ENCODE assay signal across 8 mouse cellular contexts in the genomic region with DNA sequence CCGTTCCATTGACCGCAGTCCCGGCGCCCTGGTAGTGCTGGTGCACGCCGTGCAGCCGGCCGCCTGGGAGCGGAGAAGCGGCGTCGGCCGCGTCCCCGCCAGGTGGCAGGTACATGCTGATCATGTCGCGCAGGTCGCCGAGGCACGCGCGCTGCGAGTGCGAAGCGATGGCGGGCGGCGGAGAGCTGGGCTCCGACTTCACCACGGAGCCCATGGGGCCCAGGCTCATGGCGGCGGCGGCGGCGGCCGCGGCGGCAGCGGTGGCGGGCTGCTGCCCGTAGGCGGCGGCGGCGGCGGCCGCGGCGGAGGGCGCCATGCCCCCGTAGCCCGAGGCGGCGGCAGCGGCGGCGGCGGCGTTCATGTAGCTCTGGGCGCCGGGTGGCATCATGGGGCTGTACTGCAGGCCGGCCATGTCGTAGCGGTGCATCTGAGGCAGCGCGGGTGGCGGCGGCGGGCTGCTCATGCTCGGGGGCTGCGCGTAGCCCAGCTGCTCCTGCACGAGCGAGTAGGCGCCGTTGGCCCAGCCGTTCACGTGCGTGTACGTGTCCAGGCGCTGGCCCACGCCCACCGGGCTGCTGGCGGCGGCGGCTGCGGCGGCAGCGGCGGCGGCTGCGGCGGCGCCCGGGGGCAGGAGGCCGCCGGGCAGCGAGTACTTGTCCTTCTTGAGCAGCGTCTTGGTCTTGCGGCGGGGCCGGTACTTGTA. TPM values are rescaled to one million over a fixed set of nuclear protein-coding genes. Genes with fewer than 3 reads are reported as not detected.
DNase-seq lines count a peak whose midpoint lies in the region; ATAC-seq lines count a peak whose summit lies in the region.

No protein-coding gene starts in this region.

- no peaks in the 10 kb centered on the region for H3K27me3 ChIP-seq in forebrain, embryonic 14.5 days (replicated peaks; ENCODE audit: control insufficient read depth, insufficient read depth, low read length)
- peaks cover 56% of the 10 kb centered on the region for H3K27me3 ChIP-seq in limb, embryonic 11.5 days (ENCODE audit: control insufficient read depth, insufficient read depth, low read length)

- 35% methylated on average over 87 of the region's 102 CpGs for WGBS in forebrain, embryonic 14.5 days
- 20% methylated on average over 50 of the region's 102 CpGs for WGBS in limb, embryonic 11.5 days

- peak overlapping the region; percentile 66 for H3K27ac ChIP-seq in forebrain, embryonic 14.5 days (ENCODE audit: low read depth, low read length)
- H3K27ac ChIP-seq in limb, embryonic 11.5 days (replicated peaks; ENCODE audit: low read depth, low read length) = no peak overlapping the region

- no peaks in the 10 kb centered on the region for H3K9me3 ChIP-seq in forebrain, embryonic 14.5 days (replicated peaks; ENCODE audit: control insufficient read depth, low read length)
- H3K9me3 ChIP-seq in limb, embryonic 11.5 days (ENCODE audit: control insufficient read depth, low read length) = 0 out of 2 replicates have a peak, but pooled peaks cover 3% of the 10 kb centered on the region

- peak; percentile 64 for ATAC-seq in frontal cortex, adult (ENCODE audit: low TSS enrichment)
- peak; percentile 49 for ATAC-seq in forebrain, embryonic 14.5 days
- ATAC-seq in limb, embryonic 11.5 days (ENCODE audit: insufficient number of reproducible peaks, low FRiP score, low TSS enrichment, low read depth) = no peak

- DNase-seq in frontal cortex, adult 2 months (ENCODE audit: extremely low spot score in 1 of 2, low spot score in 1 of 2) = no peak
- DNase-seq in ovary, postnatal 36 days (ENCODE audit: low spot score) = peak; percentile 20
- DNase-seq in ovary, adult 18-20 months (ENCODE audit: low spot score) = no peak
- DNase-seq in forebrain, embryonic 14.5 days (ENCODE audit: low spot score) = peak; percentile 54
- DNase-seq in limb, embryonic 11.5 days (ENCODE audit: low spot score) = peak; percentile 54
- DNase-seq in retina, embryonic 14.5 days (ENCODE audit: low spot score) = peak; percentile 48
- DNase-seq in thymus, postnatal 14 days = no peak

- peak overlapping the region; percentile 51 for H3K4me3 ChIP-seq in forebrain, embryonic 14.5 days (ENCODE audit: low read depth, low read length)
- peak overlapping the region; percentile 24 for H3K4me3 ChIP-seq in limb, embryonic 11.5 days (ENCODE audit: low read depth, low read length)

- peak overlapping the region; percentile 71 for H3K9ac ChIP-seq in forebrain, embryonic 14.5 days (ENCODE audit: low read length)
- H3K9ac ChIP-seq in limb, embryonic 11.5 days (ENCODE audit: low read length) = no peak overlapping the region

- no peaks in the 10 kb centered on the region for H3K36me3 ChIP-seq in forebrain, embryonic 14.5 days (ENCODE audit: control insufficient read depth, insufficient read depth, low read length)
- H3K36me3 ChIP-seq in limb, embryonic 11.5 days (ENCODE audit: control insufficient read depth, insufficient read depth, low read length) = no peaks in the 10 kb centered on the region

- H3K4me1 ChIP-seq in forebrain, embryonic 14.5 days (ENCODE audit: control insufficient read depth, insufficient read depth, low read length) = 0 out of 2 replicates have a peak, but pooled peaks cover 2% of the 10 kb centered on the region
- H3K4me1 ChIP-seq in limb, embryonic 11.5 days (ENCODE audit: control insufficient read depth, insufficient read depth, low read length) = no peaks in the 10 kb centered on the region

- H3K4me2 ChIP-seq in forebrain, embryonic 14.5 days (ENCODE audit: low read length) = peak overlapping the region; percentile 61
- peak overlapping the region; percentile 56 for H3K4me2 ChIP-seq in limb, embryonic 11.5 days (ENCODE audit: low read depth, severe bottlenecking)

RNA-seq across cellular contexts. Expression of a gene that starts 1.0 kb away (rescaled TPM):
- 1.8 TPM in 2 replicates for polyA plus RNA-seq in frontal cortex, adult 2 months (2012; rRNA removed)
- polyA plus RNA-seq in forebrain, embryonic 14.5 days (2014; fragmentation: Nextera tagmentation; extraction: Ambion mirVana) = 2.4 and 3.4 TPM in 2 replicates
- 0.14 TPM in 1 of 2 replicates, not detected in the other for polyA plus RNA-seq in limb, embryonic 11.5 days (2014; fragmentation: Nextera tagmentation; extraction: Ambion mirVana)

Comparison
In these comparisons a context has a peak if more than half of its experiments do, and no peak if none do; other contexts are left out.
1. DNase-seq: peak in ovary, postnatal 36 days (single experiment), forebrain, embryonic 14.5 days (single experiment), limb, embryonic 11.5 days (single experiment) and retina, embryonic 14.5 days (single experiment); none in frontal cortex, adult 2 months (0 of 2), ovary, adult 18-20 months (single experiment) and thymus, postnatal 14 days (single experiment).